Mouse (Mus musculus): ENCODE measurements around the gene Creld2. TPM values are rescaled to one million over a fixed set of nuclear protein-coding genes. Genes with fewer than 3 reads are reported as not detected.
A peak's percentile ranks its signal among the peaks of the same experiment; 100 is the strongest.
"Not testable (repeated sequence)": the region's sequence is repeated elsewhere in the genome, so short reads cannot be mapped to it uniquely, and the experiment has no call there.

Creld2 gene
- total and polyA plus RNA-seq, 3 experiments, result 13.6 to 24.7 (median 23.6) TPM

DNA sequence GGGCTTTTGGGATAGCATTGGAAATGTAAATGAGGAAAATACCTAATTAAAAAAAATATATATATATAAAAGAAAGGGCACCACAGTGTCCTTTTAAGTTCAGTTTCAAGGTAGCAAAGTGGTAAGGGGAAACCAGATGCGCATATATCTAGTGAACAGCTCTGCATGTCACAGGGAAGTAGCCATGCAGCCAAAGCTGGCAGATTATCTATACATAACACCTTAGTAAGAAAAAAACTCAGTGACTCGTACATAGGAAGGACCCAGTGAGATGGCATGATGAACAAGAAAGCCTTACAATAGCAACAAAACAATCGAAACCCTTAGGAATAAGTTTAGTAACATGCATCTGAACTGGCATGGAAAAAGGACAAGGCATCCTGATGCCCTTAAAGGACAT, 17.5 kb upstream of the Creld2 start:
- H3K36me3 ChIP-seq (ENCODE audit: control insufficient read depth, insufficient read depth, low read length), result no peaks in the 10 kb centered on the region
- no peaks in the 10 kb centered on the region for H3K4me1 ChIP-seq (ENCODE audit: control insufficient read depth, insufficient read depth, low read length)
- H3K27ac ChIP-seq, result no peak overlapping the region
- DNase-seq, result no peak
- intact Hi-C loops (cut with DNase I), result no loop called here
- no peaks in the 10 kb centered on the region for H3K79me2 ChIP-seq (replicated peaks; ENCODE audit: control insufficient read depth, insufficient read depth, low read length)
- H3K9ac ChIP-seq (ENCODE audit: low read depth, low read length), result no peak overlapping the region
- H3K27me3 ChIP-seq (ENCODE audit: control insufficient read depth, insufficient read depth, low read length), result no peaks in the 10 kb centered on the region
- no peak overlapping the region for H3K4me3 ChIP-seq
- TF ChIP-seq CTCF (IDR thresholded peaks at IDR 0.05), result no peak
- no peak for TF ChIP-seq EP300 (IDR thresholded peaks at IDR 0.05; ENCODE audit: insufficient read depth, low read depth, low read length)
- no peak for TF ChIP-seq POLR2A (IDR thresholded peaks at IDR 0.05; ENCODE audit: insufficient read depth, low read depth, low read length)
- WGBS, result 83% methylated on average over 3 of the region's 3 CpGs

DNA sequence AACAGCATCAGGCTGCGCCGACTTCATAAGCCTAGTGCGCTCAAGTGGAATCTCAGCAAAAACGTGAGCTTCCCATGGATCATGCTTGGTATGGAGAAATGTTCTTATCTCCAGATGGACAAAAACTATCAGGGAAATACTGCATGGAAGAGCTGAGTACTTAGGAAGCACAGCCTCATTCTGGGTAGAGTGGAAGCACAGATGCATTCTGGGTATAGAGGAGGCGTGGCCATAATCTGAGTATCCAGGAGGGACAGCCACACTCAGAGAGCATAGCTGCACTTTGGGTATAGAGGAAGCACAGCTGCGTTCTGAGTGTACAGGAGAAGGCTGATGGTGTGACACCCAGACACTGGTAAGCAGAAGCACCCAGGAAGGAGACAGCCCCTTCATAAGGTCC, 17.1 kb upstream of the Creld2 start:
- no peak for DNase-seq
- no peaks in the 10 kb centered on the region for H3K4me1 ChIP-seq (ENCODE audit: control insufficient read depth, insufficient read depth, low read length)
- WGBS, result 83% methylated on average over 6 of the region's 6 CpGs
- no peak overlapping the region for H3K9ac ChIP-seq (ENCODE audit: low read depth, low read length)
- no peaks in the 10 kb centered on the region for H3K27me3 ChIP-seq (ENCODE audit: control insufficient read depth, insufficient read depth, low read length)
- no peak for TF ChIP-seq POLR2A (IDR thresholded peaks at IDR 0.05; ENCODE audit: insufficient read depth, low read depth, low read length)
- TF ChIP-seq EP300 (IDR thresholded peaks at IDR 0.05; ENCODE audit: insufficient read depth, low read depth, low read length), result no peak
- no peak for TF ChIP-seq CTCF (IDR thresholded peaks at IDR 0.05)
- intact Hi-C loops (cut with DNase I), result no loop called here
- no peak overlapping the region for H3K4me3 ChIP-seq
- H3K79me2 ChIP-seq (replicated peaks; ENCODE audit: control insufficient read depth, insufficient read depth, low read length), result no peaks in the 10 kb centered on the region
- no peak overlapping the region for H3K27ac ChIP-seq
- no peaks in the 10 kb centered on the region for H3K36me3 ChIP-seq (ENCODE audit: control insufficient read depth, insufficient read depth, low read length)

DNA sequence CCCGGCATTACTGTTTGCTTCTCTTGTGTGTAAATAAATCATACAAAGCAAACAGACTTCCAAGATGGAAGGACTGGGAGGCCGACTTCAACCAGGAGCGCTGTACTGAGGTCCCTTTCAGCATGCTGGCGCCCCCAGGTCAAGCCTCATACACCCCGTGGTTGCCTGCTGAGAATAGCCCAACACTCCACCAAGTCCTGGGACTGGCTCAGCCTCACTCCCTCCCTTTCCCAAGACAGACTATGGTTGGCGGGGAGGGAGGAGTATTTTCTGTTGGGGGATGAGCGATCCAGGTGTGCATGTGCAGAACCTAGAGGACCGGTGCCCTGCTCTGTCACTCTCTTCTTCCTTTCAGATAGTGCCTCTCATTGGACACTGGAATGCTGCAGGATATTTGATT, 11.3 kb upstream of the Creld2 start:
- intact Hi-C loops (cut with DNase I), result no loop called here
- no peaks in the 10 kb centered on the region for H3K36me3 ChIP-seq (ENCODE audit: control insufficient read depth, insufficient read depth, low read length)
- WGBS, result 92% methylated on average over 8 of the region's 8 CpGs
- H3K79me2 ChIP-seq (replicated peaks; ENCODE audit: control insufficient read depth, insufficient read depth, low read length), result no peaks in the 10 kb centered on the region
- H3K9ac ChIP-seq (ENCODE audit: low read depth, low read length), result no peak overlapping the region
- no peaks in the 10 kb centered on the region for H3K4me1 ChIP-seq (ENCODE audit: control insufficient read depth, insufficient read depth, low read length)
- TF ChIP-seq POLR2A (IDR thresholded peaks at IDR 0.05; ENCODE audit: insufficient read depth, low read depth, low read length) (no peak), CTCF (IDR thresholded peaks at IDR 0.05) (no peak), EP300 (IDR thresholded peaks at IDR 0.05; ENCODE audit: insufficient read depth, low read depth, low read length) (no peak)
- no peak overlapping the region for H3K27ac ChIP-seq
- H3K4me3 ChIP-seq, result no peak overlapping the region
- no peaks in the 10 kb centered on the region for H3K27me3 ChIP-seq (ENCODE audit: control insufficient read depth, insufficient read depth, low read length)
- no peak for DNase-seq

DNA sequence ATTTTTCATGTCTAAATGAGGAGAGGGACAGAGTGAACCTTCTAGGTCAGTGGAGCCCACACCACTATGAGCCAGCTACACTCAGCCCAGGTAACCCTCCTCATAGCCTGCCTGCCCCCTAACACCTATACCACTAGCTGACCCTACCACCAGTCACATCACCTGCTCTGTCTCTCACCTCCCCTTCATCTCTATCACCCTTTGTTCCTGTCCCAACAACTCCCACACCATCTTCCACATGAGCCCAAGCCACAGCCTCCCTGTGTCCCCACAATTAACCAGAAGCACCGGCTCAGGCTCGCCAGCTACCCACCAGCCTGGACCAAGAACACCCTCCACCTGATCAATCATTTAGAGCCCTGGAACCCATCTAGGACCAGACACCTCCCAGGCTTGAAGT, 9.1 kb upstream of the Creld2 start:
- Histone ChIP-seq H3K36me3 (ENCODE audit: control insufficient read depth, insufficient read depth, low read length) (no peaks in the 10 kb centered on the region), H3K27me3 (ENCODE audit: control insufficient read depth, insufficient read depth, low read length) (no peaks in the 10 kb centered on the region), H3K79me2 (replicated peaks; ENCODE audit: control insufficient read depth, insufficient read depth, low read length) (no peaks in the 10 kb centered on the region), H3K4me3 (no peak overlapping the region), H3K4me1 (ENCODE audit: control insufficient read depth, insufficient read depth, low read length) (no peaks in the 10 kb centered on the region), H3K27ac (no peak overlapping the region), H3K9ac (ENCODE audit: low read depth, low read length) (no peak overlapping the region)
- DNase-seq, result no peak
- intact Hi-C loops (cut with DNase I), result no loop called here
- no peak for TF ChIP-seq CTCF (IDR thresholded peaks at IDR 0.05)
- TF ChIP-seq EP300 (IDR thresholded peaks at IDR 0.05; ENCODE audit: insufficient read depth, low read depth, low read length), result no peak
- WGBS, result 81% methylated on average over 2 of the region's 2 CpGs

DNA sequence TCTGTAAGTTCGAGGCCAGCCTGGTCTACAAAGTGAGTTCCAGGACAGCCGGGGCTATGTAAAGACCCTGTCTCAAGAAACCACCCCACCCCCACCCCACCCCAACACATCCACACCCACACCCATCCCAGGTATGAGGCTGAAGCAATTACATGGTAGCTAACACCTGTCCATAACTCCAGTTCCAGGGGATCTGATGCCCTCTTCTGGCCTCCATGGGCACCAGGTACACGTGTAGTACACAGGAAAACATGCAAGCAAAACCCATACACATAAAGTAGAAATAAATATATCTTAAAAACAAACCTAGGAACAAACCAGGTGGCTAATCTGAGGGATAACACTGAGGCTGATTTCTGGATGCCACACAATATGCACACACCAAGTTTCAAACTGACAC, 6.2 kb upstream of the Creld2 start:
- Histone ChIP-seq H3K27me3 (ENCODE audit: control insufficient read depth, insufficient read depth, low read length) (no peaks in the 10 kb centered on the region), H3K4me3 (no peak overlapping the region), H3K79me2 (replicated peaks; ENCODE audit: control insufficient read depth, insufficient read depth, low read length) (no peaks in the 10 kb centered on the region), H3K36me3 (ENCODE audit: control insufficient read depth, insufficient read depth, low read length) (no peaks in the 10 kb centered on the region), H3K27ac (no peak overlapping the region), H3K4me1 (ENCODE audit: control insufficient read depth, insufficient read depth, low read length) (no peaks in the 10 kb centered on the region), H3K9ac (ENCODE audit: low read depth, low read length) (no peak overlapping the region)
- WGBS, result 85% methylated on average over 3 of the region's 3 CpGs
- intact Hi-C loops (cut with DNase I), result no loop called here
- DNase-seq, result peak in 1 of 2 experiments; percentile 3
- no peak for TF ChIP-seq CTCF (IDR thresholded peaks at IDR 0.05)
- TF ChIP-seq POLR2A (IDR thresholded peaks at IDR 0.05; ENCODE audit: insufficient read depth, low read depth, low read length), result no peak
- no peak for TF ChIP-seq EP300 (IDR thresholded peaks at IDR 0.05; ENCODE audit: insufficient read depth, low read depth, low read length)

DNA sequence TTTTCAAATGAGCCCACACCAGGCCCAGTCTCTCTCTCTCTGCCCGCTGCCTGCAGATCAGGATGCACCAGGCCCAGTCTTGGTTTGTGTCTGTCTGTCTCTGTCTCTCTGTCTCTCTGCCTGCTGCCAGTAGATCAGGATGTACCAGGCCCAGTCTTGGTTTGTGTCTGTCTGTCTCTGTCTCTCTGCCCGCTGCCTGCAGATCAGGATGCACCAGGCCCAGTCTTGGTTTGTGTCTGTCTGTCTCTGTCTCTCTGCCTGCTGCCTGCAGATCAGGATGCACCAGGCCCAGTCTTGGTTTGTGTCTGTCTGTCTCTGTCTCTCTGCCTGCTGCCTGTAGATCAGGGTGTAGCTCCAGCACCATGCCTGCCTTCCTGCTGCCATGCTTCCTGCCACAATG, 5.6 kb upstream of the Creld2 start:
- H3K27me3 ChIP-seq (ENCODE audit: control insufficient read depth, insufficient read depth, low read length); H3K9ac ChIP-seq (ENCODE audit: low read depth, low read length); H3K4me1 ChIP-seq (ENCODE audit: control insufficient read depth, insufficient read depth, low read length); H3K79me2 ChIP-seq (replicated peaks; ENCODE audit: control insufficient read depth, insufficient read depth, low read length); intact Hi-C loops (cut with DNase I); H3K36me3 ChIP-seq (ENCODE audit: control insufficient read depth, insufficient read depth, low read length); H3K4me3 ChIP-seq; DNase-seq; H3K27ac ChIP-seq: not testable (repeated sequence)
- WGBS, result 86% methylated on average over 2 of the region's 2 CpGs
